Mouse (Mus musculus) heart, postnatal 0 days (tissue): Measurements from ENCODE around the gene Ifi203.
"Not testable (repeated sequence)": the region's sequence is repeated elsewhere in the genome, so short reads cannot be mapped to it uniquely, and the experiment has no call there.

ENCODE experiments used
- CTCF ChIP-seq: IDR thresholded peaks from 2 replicates; pipeline ENCODE4 v1.5.1; 2016; ENCODE audit warnings: antibody characterized with exemption, control low read depth, low read depth
- EP300 ChIP-seq: IDR thresholded peaks from 2 replicates; pipeline ENCODE4 v1.6.1; 2016; ENCODE audit warnings: antibody characterized with exemption, low read depth

DNA sequence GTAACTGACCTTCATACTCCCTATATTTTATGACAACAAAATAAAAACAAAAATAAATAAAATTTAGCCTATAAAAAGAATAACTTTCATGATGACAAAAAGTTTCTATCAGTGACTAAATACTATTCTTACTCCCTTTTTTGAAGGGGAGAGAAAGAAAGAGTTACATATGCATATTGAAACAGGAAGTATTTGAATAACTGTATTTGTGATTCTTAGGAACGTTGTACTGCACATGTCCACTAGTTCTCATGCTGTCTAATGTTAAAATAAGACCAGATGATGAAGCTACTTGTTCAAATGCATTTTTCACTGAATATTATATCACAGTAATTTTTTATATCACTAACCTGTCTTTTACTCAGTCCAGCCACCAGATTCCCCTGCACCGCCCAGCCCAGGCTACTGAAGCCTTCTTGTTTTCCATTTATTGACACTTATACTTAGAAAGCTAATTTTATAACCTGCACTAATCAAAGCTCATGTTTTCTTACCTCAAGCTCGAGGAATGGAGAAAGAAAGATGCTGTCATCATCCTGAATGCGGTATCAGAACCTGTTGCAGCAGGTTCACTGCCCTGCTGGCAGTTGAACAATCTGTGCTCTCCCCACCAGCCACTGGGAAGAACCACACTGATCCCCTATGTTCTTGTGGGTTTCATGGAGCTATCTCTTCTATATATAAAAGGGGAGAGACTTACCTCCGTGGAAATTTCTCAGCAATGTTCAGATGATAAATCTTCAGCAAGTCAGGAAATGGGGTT is 63.1 kb downstream of the Ifi203 start:
- TF ChIP-seq CTCF, EP300: not testable (repeated sequence)
